Mouse (Mus musculus): ENCODE data around the gene Mvb12b. TPM values are rescaled to one million over a fixed set of nuclear protein-coding genes. Genes with fewer than 3 reads are reported as not detected.

Mvb12b gene
- polyA plus RNA-seq, 2 experiments = 6.9 to 8.3 TPM

DNA sequence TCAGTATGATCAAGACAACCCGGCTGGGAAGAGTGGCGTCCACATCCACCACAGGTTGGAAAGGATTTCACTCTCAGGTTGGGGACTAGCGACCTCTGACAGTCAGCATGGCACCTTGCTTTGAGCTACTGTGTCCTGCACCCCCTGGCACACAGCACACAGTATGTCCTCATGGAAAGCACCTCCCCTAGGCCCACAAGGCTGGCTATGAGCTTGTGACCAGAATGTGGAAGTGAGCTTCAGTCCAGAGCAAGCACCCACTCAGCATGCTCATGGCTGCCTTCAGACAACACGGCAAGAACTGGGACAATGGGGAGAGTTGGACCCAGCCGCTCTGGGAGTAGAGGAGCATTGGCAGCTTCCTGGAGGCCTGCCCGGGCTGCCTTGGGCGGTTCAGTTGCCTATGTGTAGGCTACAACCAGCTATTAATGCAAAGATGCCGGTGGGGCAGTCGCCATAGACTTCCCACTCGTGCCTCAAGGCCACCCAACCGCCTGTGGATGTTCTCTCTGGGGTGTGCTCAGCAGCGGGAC is 84.6 kb downstream of the Mvb12b start:
- Histone ChIP-seq H3K27me3 (ENCODE audit: control insufficient read depth, insufficient read depth, low read length) (no peaks in the 10 kb centered on the region), H3K4me1 (replicated peaks; ENCODE audit: control insufficient read depth in 2 of 2, insufficient read depth in 2 of 2, low read length in 1 of 2) (no peaks in the 10 kb centered on the region), H3K4me3 (ENCODE audit: insufficient read depth in 1 of 2, low read depth in 2 of 2, low read length in 2 of 2) (no peak overlapping the region), H3K9ac (replicated peaks) (no peak overlapping the region), H3K27ac (no peak overlapping the region), H3K4me2 (ENCODE audit: low read depth) (no peak overlapping the region), H3K36me3 (replicated peaks; ENCODE audit: control insufficient read depth, insufficient read depth, low read depth) (no peaks in the 10 kb centered on the region), H3K9me3 (ENCODE audit: control insufficient read depth, low read length) (no peaks in the 10 kb centered on the region)
- WGBS (ENCODE audit: insufficient replicate concordance) = 74% methylated on average over 12 of the region's 12 CpGs
- DNase-seq (ENCODE audit: low read depth in 3 of 3, low spot score in 3 of 3) = no peak
- TF ChIP-seq CTCF (IDR thresholded peaks at IDR 0.05; ENCODE audit: low read depth) = no peak
- no peak for TF ChIP-seq EP300 (IDR thresholded peaks at IDR 0.05; ENCODE audit: low read depth)
- no peak for ATAC-seq (ENCODE audit: insufficient read depth)

DNA sequence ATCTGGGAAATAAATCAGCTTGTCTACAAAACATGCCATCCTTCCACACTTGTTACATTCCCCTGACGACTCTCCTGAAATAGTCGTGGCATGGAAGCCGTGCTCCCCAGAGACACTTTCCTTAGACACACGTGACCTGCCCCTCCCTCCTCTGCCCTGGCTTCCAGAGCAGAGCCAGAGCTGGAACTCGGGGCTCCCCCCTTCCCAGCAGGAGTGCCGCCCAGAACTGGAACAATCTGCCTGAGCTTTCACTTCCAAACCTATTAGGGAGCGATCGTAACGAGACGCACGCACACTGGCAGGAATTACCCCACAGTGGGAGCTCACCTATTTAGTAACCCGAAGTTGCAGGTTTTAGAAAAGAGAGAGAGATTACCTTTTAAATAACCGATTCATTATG is 86.0 kb downstream of the Mvb12b start:
- Histone ChIP-seq H3K9me3 (ENCODE audit: control insufficient read depth, low read length) (no peaks in the 10 kb centered on the region), H3K36me3 (replicated peaks; ENCODE audit: control insufficient read depth, insufficient read depth, low read depth) (no peaks in the 10 kb centered on the region), H3K9ac (replicated peaks) (no peak overlapping the region), H3K27me3 (ENCODE audit: control insufficient read depth, insufficient read depth, low read length) (no peaks in the 10 kb centered on the region), H3K4me2 (ENCODE audit: low read depth) (no peak overlapping the region), H3K4me1 (replicated peaks; ENCODE audit: control insufficient read depth in 2 of 2, insufficient read depth in 2 of 2, low read length in 1 of 2) (no peaks in the 10 kb centered on the region), H3K4me3 (ENCODE audit: insufficient read depth in 1 of 2, low read depth in 2 of 2, low read length in 2 of 2) (no peak overlapping the region), H3K27ac (no peak overlapping the region)
- no peak for TF ChIP-seq EP300 (IDR thresholded peaks at IDR 0.05; ENCODE audit: low read depth)
- no peak for DNase-seq (ENCODE audit: low read depth in 3 of 3, low spot score in 3 of 3)
- ATAC-seq (ENCODE audit: insufficient read depth) = no peak
- 82% methylated on average over 13 of the region's 13 CpGs for WGBS (ENCODE audit: insufficient replicate concordance)

DNA sequence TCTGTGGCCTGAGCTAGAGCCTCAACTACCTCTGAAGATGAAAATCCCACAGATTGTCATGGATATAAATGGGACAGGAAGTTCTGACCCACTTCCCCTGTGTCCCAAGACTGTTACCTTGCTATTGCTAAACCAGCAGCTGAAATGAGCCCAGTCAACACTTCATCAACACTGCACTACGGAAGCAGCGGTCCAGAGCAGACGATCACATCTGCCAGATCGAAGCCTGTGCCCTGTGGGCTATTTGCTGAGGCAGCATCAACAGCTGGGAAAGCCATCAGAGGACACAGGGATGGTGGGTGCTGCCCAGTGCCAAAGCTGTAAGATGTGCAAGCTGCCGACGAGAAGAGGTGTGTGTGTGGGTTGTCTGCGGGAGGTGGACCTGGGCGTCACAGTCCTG is 86.4 kb downstream of the Mvb12b start:
- no peak overlapping the region for H3K4me2 ChIP-seq (ENCODE audit: low read depth)
- WGBS (ENCODE audit: insufficient replicate concordance) = 87% methylated on average over 8 of the region's 8 CpGs
- ATAC-seq (ENCODE audit: insufficient read depth) (no peak), DNase-seq (ENCODE audit: low read depth in 3 of 3, low spot score in 3 of 3) (no peak)
- no peaks in the 10 kb centered on the region for H3K36me3 ChIP-seq (replicated peaks; ENCODE audit: control insufficient read depth, insufficient read depth, low read depth)
- no peak overlapping the region for H3K9ac ChIP-seq (replicated peaks)
- no peak for TF ChIP-seq CTCF (IDR thresholded peaks at IDR 0.05; ENCODE audit: low read depth)
- no peak for TF ChIP-seq EP300 (IDR thresholded peaks at IDR 0.05; ENCODE audit: low read depth)
- H3K9me3 ChIP-seq (ENCODE audit: control insufficient read depth, low read length) = no peaks in the 10 kb centered on the region
- no peaks in the 10 kb centered on the region for H3K4me1 ChIP-seq (replicated peaks; ENCODE audit: control insufficient read depth in 2 of 2, insufficient read depth in 2 of 2, low read length in 1 of 2)
- no peak overlapping the region for H3K27ac ChIP-seq
- no peak overlapping the region for H3K4me3 ChIP-seq (ENCODE audit: insufficient read depth in 1 of 2, low read depth in 2 of 2, low read length in 2 of 2)
- H3K27me3 ChIP-seq (ENCODE audit: control insufficient read depth, insufficient read depth, low read length) = no peaks in the 10 kb centered on the region

DNA sequence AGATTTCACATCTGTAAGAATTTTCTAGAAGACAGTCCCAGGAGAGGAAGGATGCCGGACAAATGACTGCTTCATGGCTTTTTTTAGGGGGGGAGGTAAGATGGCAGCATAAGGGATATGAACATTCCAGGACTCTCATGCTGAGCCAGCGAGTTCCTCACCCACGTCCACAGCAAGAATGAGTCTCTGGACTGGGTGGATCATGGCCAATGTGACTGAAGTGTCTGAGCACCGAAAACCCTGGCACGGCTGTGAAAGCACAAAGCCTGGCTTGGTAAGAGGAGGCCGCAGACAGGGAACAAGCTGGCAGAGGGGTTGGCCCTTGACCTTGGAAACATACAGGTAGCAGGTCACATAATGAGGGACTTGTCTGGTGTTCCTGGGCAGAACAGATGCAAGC is 87.5 kb downstream of the Mvb12b start:
- WGBS (ENCODE audit: insufficient replicate concordance) = 73% methylated on average over 6 of the region's 6 CpGs
- no peak for DNase-seq (ENCODE audit: low read depth in 3 of 3, low spot score in 3 of 3)
- TF ChIP-seq EP300 (IDR thresholded peaks at IDR 0.05; ENCODE audit: low read depth) (no peak), CTCF (IDR thresholded peaks at IDR 0.05; ENCODE audit: low read depth) (no peak)
- Histone ChIP-seq H3K9ac (replicated peaks) (no peak overlapping the region), H3K36me3 (replicated peaks; ENCODE audit: control insufficient read depth, insufficient read depth, low read depth) (no peaks in the 10 kb centered on the region), H3K4me2 (ENCODE audit: low read depth) (no peak overlapping the region), H3K4me3 (ENCODE audit: insufficient read depth in 1 of 2, low read depth in 2 of 2, low read length in 2 of 2) (no peak overlapping the region), H3K9me3 (ENCODE audit: control insufficient read depth, low read length) (no peaks in the 10 kb centered on the region), H3K27me3 (ENCODE audit: control insufficient read depth, insufficient read depth, low read length) (no peaks in the 10 kb centered on the region), H3K27ac (no peak overlapping the region), H3K4me1 (replicated peaks; ENCODE audit: control insufficient read depth in 2 of 2, insufficient read depth in 2 of 2, low read length in 1 of 2) (no peaks in the 10 kb centered on the region)
- ATAC-seq (ENCODE audit: insufficient read depth) = no peak

DNA sequence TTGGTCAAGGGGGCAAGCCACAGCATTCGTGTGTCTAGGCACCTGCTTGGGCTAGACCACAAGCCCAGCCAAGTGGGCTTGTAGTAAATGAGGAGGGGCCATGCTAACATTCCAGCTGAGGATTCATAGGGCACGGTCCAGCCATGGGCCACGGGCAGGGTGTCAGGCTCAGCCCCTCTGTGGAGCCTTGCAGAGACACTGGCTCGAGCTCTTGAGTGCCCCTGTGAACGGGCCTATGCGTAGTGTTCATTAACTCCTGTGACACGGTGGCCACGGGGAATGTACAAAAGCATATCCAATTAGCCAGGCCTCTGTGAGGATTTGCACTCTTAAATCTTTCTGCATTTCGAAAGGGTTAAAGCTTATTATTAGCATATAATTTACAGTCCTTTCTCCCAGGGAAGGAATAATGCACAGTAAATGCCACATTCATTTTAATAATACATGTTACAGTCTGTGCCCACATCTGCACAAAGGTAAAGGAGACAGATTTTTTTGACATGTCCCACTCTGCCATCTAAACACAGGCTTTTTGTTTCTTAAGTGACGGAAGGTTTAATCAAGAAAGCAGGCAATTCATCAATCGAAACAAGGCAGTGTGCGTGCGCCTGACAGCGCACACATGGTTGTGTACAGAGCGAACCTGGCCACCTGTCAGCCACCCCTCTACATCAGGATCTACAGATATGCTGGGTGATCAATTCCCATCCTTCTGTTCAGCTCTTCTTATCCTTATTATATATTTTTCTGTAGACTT is 91.9 kb downstream of the Mvb12b start:
- Histone ChIP-seq H3K9ac (replicated peaks) (no peak overlapping the region), H3K27me3 (ENCODE audit: control insufficient read depth, insufficient read depth, low read length) (no peaks in the 10 kb centered on the region), H3K4me2 (ENCODE audit: low read depth) (no peak overlapping the region), H3K27ac (no peak overlapping the region), H3K36me3 (replicated peaks; ENCODE audit: control insufficient read depth, insufficient read depth, low read depth) (no peaks in the 10 kb centered on the region), H3K4me1 (replicated peaks; ENCODE audit: control insufficient read depth in 2 of 2, insufficient read depth in 2 of 2, low read length in 1 of 2) (no peaks in the 10 kb centered on the region), H3K9me3 (ENCODE audit: control insufficient read depth, low read length) (no peaks in the 10 kb centered on the region), H3K4me3 (ENCODE audit: insufficient read depth in 1 of 2, low read depth in 2 of 2, low read length in 2 of 2) (no peak overlapping the region)
- no peak for TF ChIP-seq CTCF (IDR thresholded peaks at IDR 0.05; ENCODE audit: low read depth)
- no peak for TF ChIP-seq EP300 (IDR thresholded peaks at IDR 0.05; ENCODE audit: low read depth)
- no peak for ATAC-seq (ENCODE audit: insufficient read depth)
- 83% methylated on average over 15 of the region's 15 CpGs for WGBS (ENCODE audit: insufficient replicate concordance)
- no peak for DNase-seq (ENCODE audit: low read depth in 3 of 3, low spot score in 3 of 3)
